Mouse (Mus musculus) mouse trophoblast stem cell (cell line): ENCODE data around the gene BC052040.

Experiments used
- in situ Hi-C, 2 experiments: fragments of 300-500 bp; cut with MseI, MboI; formaldehyde crosslinking; loops; 2 replicates in 1 of 2; 3 replicates in 1 of 2; pipeline ENCODE4 v1.15.1; 2025

The BC052040 gene

GRCm38 (mm10) chr2:115769597-115770305 is 188.2 kb downstream of the BC052040 start:
- in situ Hi-C loops: no loop called here

- in situ Hi-C loops: no loop called here
Measured at GRCm38 (mm10) chr2:115772709-115773108, 191.2 kb downstream of the BC052040 start.

- in situ Hi-C loops: no loop called here
Measured at GRCm38 (mm10) chr2:115774153-115774908, 192.8 kb downstream of the BC052040 start.

- in situ Hi-C loops: no loop called here
Measured at GRCm38 (mm10) chr2:115775488-115776217, 194.1 kb downstream of the BC052040 start.

- in situ Hi-C loops: no loop called here
Measured at GRCm38 (mm10) chr2:115776924-115777860, 195.7 kb downstream of the BC052040 start.

GRCm38 (mm10) chr2:115780546-115781011 is 199.1 kb downstream of the BC052040 start:
- in situ Hi-C loops: no loop called here

- in situ Hi-C loops: no loop called here
Measured at GRCm38 (mm10) chr2:115785687-115786086, 204.2 kb downstream of the BC052040 start.

GRCm38 (mm10) chr2:115798839-115799238 is 217.3 kb downstream of the BC052040 start:
- in situ Hi-C loops: no loop called here

- in situ Hi-C loops: no loop called here
Measured at GRCm38 (mm10) chr2:115808376-115808775, 226.9 kb downstream of the BC052040 start.

- in situ Hi-C loops: no loop called here
Measured at GRCm38 (mm10) chr2:115813316-115813715, 231.8 kb downstream of the BC052040 start.

- in situ Hi-C loops: no loop called here
Measured at GRCm38 (mm10) chr2:115813721-115814120, 232.2 kb downstream of the BC052040 start.

- in situ Hi-C loops: no loop called here
Measured at GRCm38 (mm10) chr2:115817959-115818358, 236.4 kb downstream of the BC052040 start.

GRCm38 (mm10) chr2:115822361-115822760 is 240.8 kb downstream of the BC052040 start:
- in situ Hi-C loops: no loop called here
